Mouse (Mus musculus) embryo, embryonic 9.5 days (tissue): ENCODE results near the gene Gng7.

Experiments
- DNase-seq: peaks from one replicate; pipeline ENCODE4 v3.0.0-alpha.2; 2017; ENCODE audit errors: extremely low spot score

Gng7 gene

DNA sequence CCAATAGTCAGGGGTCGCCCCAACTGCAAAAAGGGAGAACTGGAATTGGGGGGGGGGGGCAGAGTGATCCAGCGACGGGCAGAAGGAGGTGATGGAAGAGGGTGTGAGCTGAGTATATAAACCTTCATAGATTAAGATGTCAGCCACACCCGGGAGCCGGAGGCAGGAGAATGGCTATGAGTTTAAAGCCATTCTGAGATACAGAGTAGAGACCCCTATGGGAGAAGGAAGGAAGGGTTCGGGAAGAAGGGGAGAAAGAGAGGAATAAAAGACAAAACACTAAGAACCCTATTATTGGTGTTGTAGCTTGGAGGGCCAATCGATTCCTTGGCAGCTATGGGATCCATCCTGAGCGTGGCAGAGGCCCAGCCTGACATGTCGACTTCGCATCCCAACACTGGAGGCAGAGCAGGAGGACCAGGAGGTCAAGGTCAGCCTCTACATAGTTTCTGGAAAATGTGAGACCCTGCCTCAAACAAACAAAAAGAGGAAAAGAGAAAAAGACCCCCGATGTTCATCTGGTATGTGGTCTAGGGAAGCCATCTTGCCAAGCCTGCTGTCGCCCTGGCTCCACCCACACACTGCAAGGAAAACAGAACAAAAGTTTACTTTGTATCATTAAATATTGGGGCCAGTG, 11.0 kb upstream of the Gng7 start, which contains the start of gene Diras1:
Gene Diras1, minus strand, starts transcription at position 24 of the 637 bp plus-strand sequence.
- no peak for DNase-seq

DNA sequence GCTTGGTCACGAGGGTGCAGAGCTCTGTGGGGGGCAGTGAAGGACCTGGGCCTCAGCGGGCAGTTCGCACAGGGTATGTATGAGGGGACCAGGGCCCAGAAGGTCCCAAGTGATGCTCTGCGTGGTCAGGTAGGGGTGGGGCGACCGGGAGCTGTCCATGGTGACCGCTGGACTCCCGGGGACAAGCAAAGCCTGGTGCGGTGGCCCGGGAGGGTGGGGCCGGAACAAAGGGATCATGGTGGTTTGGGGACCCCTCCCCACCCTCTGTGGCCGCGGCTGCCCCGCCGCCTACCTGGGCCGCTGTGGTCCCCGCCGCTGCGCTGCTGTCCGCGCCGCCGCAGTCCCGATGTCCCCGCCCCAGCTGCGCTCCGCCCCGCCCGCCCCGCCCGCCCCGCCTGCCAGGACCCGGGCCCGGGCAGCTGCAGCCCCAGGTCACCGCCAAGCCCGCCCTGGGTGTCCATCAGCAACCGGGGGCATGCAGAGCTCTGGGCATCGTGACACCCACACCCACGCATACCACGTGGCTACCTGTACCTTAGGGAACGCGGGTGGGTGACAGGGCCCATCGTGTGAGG, 10.4 kb upstream of the Gng7 start:
- no peak for DNase-seq

DNA sequence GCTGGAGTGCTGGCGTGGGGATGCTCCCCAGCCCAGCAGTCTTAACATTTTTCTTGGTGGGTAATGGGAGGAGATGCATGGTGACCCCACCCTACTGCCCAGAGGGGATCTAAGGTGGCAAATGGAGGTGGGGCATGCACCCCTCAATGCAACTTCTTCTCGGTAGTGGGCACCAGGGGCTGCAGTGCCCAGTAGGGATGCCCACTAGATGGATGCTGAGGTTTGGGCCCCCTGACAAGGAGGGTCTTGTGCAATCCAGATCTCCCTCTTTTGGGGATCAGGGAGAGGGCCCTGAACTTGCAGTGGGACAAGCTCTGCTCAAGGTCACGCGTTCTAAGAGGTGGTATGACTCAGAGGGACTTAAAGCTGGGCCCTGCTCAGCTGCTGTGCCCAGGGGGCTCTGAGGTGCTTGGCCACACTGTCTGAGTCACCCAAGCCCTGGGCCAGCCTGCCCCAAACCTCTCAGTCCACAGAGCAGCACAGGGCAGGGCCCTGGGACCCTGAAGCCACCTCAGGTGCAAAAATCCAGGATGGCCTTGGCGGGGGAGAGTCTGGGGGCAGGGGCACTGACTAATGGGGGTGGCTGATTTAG, 9.7 kb upstream of the Gng7 start:
- DNase-seq, result no peak

DNA sequence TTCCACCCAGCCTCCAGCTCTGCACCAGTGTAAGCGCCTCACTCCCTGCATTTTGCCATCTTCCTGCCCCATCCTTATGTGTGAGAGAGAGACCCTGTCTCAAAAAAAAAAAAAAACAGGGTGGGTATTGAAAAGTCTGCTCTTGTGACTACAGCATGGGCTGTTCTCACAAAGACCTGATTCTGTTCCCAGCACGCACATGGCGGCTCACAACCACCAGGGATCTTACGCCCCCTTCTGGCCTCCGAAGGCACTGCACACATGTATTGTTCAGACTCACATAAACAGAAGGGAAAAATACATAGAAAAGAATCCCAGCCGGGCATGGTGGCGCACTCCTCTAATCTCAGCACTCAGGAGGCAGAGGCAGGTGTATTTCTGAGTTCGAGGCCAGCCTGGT, 8.0 kb upstream of the Gng7 start:
- DNase-seq, result no peak

DNA sequence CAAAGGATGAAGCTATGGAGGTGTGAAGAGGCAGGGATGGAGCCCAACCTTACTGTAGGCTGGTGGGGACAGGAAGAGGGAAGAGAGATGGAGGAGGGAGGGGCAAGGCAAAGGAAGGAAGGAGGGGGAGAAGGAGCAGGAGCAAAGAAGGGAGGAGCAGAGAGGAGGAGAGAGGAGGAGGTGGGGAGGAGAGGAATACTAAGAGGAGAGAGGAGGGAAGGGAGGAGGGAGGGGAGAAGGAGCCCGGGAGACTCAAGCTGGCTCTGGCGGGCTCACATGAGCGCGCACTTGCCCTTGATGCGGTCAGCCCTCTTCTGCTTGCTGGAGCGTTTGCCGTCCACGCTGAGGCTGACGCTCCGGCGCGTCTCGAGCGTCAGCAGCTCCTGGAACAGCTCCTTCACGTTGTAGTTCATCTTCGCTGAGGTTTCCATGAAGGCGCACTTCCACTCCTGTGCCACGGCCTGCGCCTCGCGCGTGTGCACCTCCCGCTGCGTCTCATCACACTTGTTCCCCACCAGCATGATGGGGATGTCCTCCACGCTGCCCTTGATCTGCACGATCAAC, 6.9 kb upstream of the Gng7 start:
- no peak for DNase-seq

DNA sequence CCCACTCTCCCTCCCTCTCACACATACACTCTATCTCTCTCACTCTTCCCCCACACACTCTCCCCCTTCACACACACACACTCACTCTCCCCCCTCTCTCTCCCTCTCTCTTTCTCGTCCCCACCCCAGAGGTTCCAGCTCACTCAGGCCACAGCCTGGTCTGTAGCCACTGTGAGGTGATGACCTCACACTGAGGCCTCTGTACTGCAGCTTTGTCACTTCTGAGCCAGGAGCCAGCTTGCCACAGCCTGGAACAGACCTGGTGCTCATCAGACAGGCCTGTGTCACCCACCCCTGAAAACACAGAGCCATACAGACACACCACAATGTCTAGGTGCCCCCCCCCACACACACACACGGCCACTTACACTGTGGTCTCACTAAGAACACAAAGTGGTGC, 5.5 kb upstream of the Gng7 start:
- no peak for DNase-seq

DNA sequence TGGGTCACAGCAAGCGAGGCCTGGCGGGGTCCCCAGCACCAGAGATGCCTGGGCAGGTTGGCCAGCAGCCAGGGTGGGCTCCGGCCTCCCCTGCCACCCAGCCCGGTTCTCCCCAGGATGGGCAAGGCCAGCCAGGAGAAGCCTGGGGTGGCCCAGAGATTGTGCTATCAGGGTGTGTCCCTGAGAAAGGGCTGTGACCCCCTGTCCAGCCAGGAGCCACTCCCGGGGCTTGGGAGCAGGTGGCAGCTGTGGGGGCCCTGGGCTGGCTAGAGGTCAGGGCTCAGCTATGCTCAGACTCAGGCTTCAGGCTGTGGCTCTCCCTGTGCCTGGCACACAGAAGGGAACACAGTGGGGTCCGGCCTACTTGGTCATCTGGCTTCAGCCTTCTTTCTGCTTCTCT, 4.9 kb upstream of the Gng7 start:
- no peak for DNase-seq

DNA sequence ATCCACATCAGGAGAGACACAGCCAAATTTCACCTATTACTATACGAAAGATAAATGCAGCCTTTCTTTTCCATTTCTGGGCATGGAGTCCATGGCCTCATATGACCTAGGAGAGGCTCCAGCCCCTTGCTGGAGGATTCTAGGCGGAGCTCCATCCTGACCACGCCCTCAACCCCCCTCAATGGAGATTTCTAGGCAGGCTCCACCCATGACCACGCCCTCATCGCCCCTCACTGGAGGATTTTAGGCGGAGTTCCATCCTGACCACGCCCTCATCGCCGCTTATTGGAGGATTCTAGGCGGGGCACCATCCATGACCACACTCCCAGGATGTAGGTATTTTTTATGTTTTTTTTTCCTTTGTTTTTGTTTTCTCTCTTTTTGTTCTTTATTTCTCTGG, 3.6 kb upstream of the Gng7 start:
- DNase-seq, result peak; percentile 44

DNA sequence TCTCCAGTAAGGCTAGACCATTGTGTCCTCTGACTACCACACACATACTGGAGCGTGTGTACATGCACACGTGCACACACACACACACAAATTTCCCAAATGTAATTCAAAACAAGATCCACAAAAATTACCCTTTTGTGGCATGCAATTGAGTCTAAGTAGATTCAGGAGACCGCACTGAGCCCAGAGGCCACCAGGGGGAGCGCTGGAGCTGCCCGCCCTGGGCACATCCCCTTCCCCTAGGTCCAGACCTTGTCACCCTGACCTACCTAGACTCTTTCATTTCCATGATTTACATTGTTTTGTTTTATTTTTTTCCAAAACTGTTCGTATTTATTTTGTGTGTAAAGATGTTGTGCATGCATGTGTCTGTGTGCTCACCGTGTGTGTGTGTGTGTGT, 1.9 kb upstream of the Gng7 start:
- peak; percentile 67 for DNase-seq

DNA sequence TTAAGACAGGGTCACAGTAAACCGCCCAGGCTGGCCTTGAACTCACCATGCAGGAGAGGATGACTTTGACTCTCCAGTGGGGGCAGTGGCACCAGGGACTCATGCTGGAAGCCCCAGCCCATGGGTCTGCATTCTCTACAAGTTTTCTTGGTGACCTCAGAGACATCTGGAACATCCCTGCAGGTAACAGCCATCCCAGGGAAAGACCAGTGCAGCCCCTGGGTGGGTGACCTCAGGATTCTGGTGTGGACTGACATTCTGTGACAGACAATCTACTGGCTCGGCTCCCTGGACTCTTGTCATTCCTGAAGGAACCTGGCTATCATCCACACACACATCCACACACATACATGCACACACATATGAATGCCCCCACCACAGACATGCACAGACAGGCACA, 921 bp upstream of the Gng7 start:
- DNase-seq, result no peak

DNA sequence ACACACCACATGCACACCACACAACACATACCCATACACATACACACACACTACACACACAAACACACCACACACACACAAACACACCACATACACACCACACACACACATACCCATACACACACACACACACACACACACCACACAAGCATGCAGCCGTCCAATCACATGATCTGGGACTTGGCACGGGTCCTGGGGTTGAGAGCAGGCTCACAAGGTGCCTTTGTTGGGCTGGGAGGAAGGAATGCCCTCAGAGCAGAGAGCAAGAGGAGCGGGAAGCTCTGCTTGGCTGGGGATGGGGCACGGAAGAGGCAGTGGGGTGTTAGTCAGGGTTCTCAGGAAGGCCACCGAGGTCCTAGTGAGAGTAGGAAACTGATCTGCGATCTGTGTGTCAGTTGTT, 3.9 kb downstream of the Gng7 start:
- DNase-seq, result no peak

DNA sequence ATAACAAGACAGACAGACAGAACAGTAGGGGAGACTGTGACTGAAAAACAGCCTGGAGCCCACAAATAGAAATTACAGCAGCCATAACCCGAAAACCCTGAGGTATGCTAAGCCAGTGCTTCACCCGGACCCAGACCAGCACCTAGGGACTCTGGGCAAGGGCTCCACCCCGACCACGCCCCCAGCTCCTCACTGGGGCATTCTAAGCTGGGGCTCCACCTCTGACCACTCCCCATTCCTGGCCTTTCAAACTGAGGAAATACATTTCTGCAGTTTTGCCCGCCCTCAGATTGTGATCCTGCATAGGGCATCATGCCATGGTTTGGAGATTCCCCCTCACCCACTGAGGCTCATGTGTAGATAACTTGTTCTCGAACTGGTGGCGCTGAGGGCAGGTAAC, 7.5 kb downstream of the Gng7 start:
- no peak for DNase-seq

DNA sequence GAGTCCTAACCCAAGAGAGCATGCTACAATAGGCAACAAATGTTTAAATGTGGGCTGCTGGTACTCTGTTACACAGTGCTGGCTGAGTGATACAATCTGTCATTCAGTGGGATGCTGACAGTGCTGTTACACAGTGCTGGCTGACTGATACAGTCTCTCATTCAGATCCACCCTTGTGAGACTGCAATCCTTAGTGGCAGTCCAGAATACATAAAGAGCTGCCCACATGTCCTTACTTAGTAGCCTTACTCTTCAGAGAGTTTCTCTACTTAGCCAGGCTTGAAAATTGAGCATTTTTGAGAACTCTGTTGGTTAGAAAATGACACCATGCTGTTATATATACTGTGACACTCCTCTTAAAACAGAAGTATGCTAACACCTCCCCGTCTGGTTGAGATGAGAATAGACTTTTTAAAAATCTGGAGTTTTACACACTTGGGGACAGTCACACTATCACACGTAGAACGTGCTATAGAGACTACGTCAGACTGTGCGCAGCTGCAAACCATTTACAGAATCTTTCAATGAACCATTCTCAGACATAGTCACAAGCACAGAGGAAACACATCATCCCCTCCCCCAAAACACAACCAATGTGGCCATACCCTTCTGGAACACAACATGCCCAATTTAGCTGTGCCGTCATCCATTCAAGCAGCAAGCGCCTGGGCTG, 8.6 kb downstream of the Gng7 start:
- DNase-seq, result no peak

DNA sequence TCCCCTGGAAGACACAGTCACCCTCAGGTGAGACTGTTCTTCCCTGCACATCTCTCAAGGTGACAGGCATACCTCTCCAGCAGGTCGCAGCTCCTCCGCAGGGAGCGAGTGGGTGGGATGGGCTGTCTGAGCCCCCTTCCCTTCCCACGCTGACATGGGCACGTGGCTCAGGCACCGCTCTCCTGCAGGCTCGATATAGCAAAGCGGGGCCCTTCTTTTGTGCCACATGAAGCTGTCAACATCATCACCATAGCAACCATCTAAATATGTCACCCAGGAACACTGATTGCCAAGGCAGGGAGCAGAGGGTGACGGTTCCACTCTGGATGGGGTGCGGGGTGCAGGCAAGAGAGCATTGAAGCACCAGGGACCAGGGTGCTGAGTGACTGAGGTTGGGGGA, 13.6 kb downstream of the Gng7 start:
- no peak for DNase-seq

DNA sequence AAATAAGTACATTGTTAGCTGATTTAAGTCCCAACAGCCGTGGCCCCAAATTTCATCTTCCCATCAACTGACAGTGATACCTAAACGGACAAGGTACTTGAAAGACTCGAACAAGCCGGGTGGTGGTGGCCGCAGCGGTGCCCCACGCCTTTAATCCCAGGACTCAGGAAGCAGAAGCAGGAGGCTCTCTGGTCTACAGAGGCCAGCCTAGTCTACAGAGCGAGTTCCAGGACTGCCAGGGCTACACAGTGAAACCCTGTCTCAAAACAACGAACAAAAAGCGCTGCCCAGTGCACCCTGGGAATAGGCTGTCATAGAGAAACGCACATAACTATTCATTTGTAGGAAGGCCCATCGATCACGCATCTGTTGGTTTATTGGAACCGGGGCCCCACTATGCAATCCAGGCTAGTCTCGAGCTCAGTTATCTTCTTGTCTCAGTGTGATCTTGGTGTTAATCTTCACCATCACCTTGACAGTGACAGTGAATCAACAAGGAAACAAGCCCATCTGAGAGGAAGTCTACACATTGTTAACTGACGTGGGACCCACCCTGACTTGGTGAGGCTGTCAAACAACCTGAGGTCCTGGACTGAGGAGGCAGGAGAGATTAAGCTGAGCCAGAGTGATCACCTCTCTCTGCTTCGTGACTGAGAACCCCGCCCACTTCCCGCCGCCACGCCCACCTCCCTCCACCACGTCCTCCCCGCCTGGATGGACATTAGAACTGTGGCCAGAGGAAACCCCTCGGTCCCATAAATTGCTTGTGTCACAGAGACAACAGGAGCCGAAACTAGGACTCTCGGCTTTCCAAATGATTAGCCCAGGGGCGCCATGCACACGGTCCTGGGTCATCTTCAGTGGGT, 14.3 kb downstream of the Gng7 start:
- peak; percentile 32 for DNase-seq

DNA sequence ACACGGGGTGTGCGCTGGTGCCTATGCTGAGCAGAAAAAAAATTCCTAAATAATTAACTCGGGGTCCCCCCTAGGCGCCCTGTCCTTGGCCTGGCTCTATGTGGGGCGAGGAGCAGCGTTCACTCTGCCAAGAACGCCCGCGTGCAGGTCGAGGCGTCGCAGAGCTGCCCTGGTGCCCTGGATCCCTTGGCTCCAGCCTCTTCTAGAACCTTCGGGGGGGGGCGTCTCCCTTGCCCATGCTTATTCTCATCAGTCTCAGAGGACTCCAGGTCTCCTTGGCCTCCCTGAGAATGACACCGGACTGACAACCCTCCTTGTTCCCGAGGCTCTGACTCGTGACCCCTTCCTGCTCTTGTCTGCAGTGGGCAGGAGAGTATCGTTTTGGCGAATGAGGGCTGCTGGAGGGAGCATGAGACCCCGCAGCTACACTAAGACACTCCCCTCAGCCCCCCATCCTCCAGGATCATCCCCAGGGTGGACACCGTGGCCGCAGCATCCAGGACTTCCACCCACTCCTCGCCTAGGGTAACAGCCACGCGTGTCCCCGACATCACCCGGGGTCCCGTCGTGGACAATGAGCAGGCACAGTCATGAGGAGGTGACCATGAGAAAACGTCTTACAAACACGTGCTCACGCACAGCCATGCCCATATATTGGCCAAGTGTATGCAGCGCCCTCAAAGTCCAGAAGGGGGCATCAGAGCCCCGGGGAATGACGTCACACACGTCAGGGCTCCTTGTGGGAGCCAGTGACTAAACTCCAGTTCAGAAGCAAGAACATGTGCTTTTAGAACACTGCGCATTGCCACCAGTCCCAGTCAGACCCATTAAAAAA, 15.2 kb downstream of the Gng7 start:
- peak; percentile 86 for DNase-seq

DNA sequence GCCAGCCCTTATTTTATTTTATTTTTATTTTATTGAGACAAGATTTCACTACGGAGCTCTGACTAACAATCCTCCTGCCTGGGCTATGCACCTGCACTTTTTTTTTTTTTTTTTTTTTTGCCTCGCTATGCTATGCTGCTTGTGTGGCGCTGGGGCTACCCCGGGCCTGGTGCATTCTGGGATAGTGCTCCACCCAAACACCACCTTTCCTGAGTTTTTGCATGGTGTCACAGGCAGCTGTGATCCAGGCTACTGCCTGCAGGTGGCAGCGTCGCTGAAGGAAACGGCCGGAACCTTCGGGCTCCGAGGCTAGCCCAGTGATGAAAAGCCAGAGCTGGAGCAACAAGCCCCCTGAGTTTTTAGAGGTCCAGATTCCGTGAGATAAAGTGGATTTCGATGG, 16.0 kb downstream of the Gng7 start:
- DNase-seq, result peak; percentile 56

DNA sequence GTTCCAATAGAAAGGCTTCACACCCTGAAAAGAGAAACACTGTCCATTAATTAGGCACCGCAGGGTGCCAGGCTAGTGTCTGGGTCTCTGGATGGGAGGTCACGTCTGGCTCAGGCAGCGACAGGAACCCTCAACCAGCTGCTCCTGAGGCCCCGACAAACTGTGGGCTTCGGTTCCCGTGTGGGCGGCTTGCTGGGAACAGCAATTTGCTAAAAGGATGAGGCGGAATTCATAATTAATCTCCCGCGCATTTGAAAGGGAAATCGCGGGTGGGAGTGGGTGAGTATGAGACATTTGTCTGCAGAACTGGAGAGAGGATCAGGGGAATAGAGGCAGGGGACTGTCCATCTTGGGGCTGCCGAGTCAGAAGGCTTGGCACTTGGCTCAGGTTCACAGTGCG, 16.7 kb downstream of the Gng7 start:
- no peak for DNase-seq

DNA sequence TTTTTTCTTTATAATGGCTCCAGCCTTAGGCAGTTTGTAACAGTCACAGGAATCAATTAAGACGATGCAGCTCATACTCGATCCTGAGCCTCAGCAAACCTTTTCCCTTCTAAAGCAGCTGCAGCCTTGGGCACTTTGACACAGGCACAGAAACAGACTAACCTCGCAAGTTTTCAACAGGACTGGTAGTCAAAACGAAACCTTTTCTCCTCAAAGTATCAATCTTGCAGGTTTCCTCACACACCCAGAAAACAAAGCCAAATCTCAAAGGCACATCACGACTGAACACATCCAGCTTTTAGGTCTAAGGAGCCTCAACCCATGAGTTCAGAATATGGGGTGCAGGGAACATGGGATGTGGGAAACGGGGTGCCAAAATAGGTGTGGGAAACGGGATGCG, 17.4 kb downstream of the Gng7 start:
- no peak for DNase-seq

DNA sequence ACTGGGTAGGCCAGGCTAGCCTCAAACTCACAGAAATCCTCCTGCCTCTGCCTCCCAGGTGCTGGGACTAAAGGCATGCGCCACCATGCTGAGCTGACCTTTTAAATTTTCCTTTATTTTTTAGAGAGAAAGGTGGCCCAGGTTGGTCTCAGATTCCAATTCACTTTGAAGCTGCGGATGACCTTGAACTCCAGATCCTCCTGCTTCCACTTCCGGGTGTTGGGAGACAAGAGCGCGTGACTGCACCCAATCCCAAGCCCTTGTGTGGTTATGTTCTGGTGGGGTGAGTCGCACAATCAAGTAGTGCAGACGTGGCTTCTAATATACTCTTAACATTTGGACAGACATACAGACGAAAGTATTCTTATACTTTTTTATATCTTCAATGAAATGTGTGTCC, 18.2 kb downstream of the Gng7 start:
- no peak for DNase-seq

DNA sequence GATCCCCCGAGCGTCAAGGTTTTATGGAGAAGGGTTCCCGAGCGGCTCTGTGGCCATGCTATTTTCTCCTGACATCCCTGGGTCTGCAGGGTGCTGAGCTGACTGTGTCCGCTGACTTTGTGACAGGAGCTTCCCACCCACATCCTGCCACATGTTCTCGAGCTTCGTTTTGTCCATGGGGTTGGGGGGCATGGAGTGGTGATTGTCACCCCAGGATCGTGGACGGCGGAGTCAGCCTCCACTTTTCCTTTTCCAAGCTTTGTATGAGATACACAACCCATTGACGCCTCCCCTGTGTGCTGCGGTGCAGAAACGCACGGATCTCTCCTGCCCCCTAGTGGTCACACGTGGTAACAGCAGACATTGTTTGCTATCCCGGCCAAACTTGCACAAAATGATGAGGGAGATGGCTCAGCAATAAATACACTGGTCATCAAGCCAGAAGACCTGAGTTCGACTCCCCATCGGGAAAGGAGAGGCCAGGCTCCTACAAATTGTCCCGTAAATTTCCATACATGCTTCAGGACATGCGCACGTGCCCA, 19.6 kb downstream of the Gng7 start:
- DNase-seq, result peak; percentile 78
